Mouse (Mus musculus) lung, postnatal 0 days (tissue): ENCODE data around the gene Srp68. TPM values are rescaled to one million over a fixed set of nuclear protein-coding genes. Genes with fewer than 3 reads are reported as not detected.
A peak's percentile ranks its signal among the peaks of the same experiment; 100 is the strongest.

Experiments
- ATAC-seq: fragments of 200-750 bp; cut with Nextera tagmentation; 2 replicates; pipeline ENCODE4 v1.8.0; 2017; ENCODE audit warnings: moderate library complexity
- DNase-seq: peaks from one replicate; pipeline ENCODE4 v3.0.0-alpha.2; 2016; ENCODE audit warnings: low spot score
- H3K27ac ChIP-seq: fragments of 300-500 bp; sonication (generic); 2 replicates; pipeline ENCODE4 v1.5.1; 2014; ENCODE audit warnings: antibody characterized with exemption, mild to moderate bottlenecking, low read length, mixed read lengths
- H3K27me3 ChIP-seq: fragments of 300-500 bp; sonication (generic); replicated peaks from 2 replicates; pipeline ENCODE4 v1.6.1; 2014; ENCODE audit warnings: low read length, mixed read lengths; ENCODE audit not compliant: insufficient read depth
- H3K36me3 ChIP-seq: fragments of 300-500 bp; sonication (generic); 2 replicates; pipeline ENCODE4 v1.6.1; 2014; ENCODE audit warnings: low read length, mixed read lengths; ENCODE audit not compliant: insufficient read depth
- H3K4me1 ChIP-seq: fragments of 300-500 bp; sonication (generic); 2 replicates; pipeline ENCODE4 v1.6.1; 2014; ENCODE audit warnings: antibody characterized with exemption, low read depth, low read length, mixed read lengths; ENCODE audit not compliant: insufficient read depth
- H3K4me2 ChIP-seq: fragments of 300-500 bp; sonication (generic); replicated peaks from 2 replicates; pipeline ENCODE4 v1.6.1; 2014; ENCODE audit warnings: low read depth, mild to moderate bottlenecking, low read length, moderate library complexity, mixed read lengths
- H3K4me3 ChIP-seq: fragments of 300-500 bp; sonication (generic); 2 replicates; pipeline ENCODE4 v1.5.1; 2014; ENCODE audit warnings: low read depth, low read length
- H3K9ac ChIP-seq: fragments of 300-500 bp; sonication (generic); replicated peaks from 2 replicates; pipeline ENCODE4 v1.6.1; 2014; ENCODE audit warnings: low read depth, mild to moderate bottlenecking
- H3K9me3 ChIP-seq: fragments of 300-500 bp; sonication (generic); 2 replicates; pipeline ENCODE4 v1.6.1; 2016; ENCODE audit warnings: low read length, mixed read lengths
- CTCF ChIP-seq: IDR thresholded peaks from 2 replicates; pipeline ENCODE4 v1.5.1; 2016; ENCODE audit warnings: antibody characterized with exemption, mild to moderate bottlenecking
- EP300 ChIP-seq: IDR thresholded peaks from 2 replicates; pipeline ENCODE4 v1.6.1; 2016; ENCODE audit warnings: antibody characterized with exemption, mild to moderate bottlenecking, control low read depth
- WGBS: fragments of 180-500 bp; shearing (Covaris S2); extraction: QIAGEN DNeasy Blood & Tissue Kit; methylation state at CpG from one replicate; pipeline ENCODE4 v1.1.7; 2014; 5-methylcytosine and 5-hydroxymethylcytosine counted together
- polyA plus RNA-seq: library from polyadenylated mRNA; unstranded; fragments of >200 nt; fragmentation: Nextera tagmentation; extraction: Ambion mirVana; gene quantifications from 2 replicates; pipeline ENCODE4 v1.2.1, GENCODE M21; 2015

Gene Srp68
- polyA plus RNA-seq, 1 experiment from 2014 or later = 43.0 TPM

DNA sequence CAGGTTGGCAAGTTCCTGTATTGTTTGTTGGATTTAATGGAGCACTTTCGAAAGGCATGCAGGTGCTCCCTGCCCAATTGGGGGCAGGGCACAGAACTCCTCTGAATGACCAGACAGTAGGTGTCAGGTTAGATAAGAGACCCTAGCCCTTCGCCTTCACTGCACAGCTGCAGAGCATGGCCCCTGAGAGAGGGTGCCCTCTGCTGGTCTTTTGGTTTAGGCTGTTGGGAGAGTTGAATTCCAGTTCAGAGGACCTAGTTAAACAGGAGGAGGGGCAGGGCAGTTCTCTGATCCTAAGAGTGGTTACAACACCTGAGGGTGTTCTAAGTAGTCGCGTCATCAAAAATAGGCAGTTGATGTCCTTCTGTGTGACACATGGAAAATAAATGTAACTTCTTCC, 54.1 kb downstream of the Srp68 start:
- Histone ChIP-seq H3K27ac (peak overlapping the region; percentile 81), H3K27me3 (peaks cover 7% of the 10 kb centered on the region; the same call in 1 of the 2 replicates), H3K4me1 (peaks cover 9% of the 10 kb centered on the region), H3K4me3 (no peak overlapping the region), H3K9me3 (no peaks in the 10 kb centered on the region), H3K9ac (no peak overlapping the region), H3K36me3 (no peaks in the 10 kb centered on the region), H3K4me2 (no peak overlapping the region)
- peak; percentile 26 for ATAC-seq
- WGBS = 14% methylated on average over 4 of the region's 4 CpGs
- TF ChIP-seq EP300 = no peak
- peak; percentile 87 for TF ChIP-seq CTCF
- DNase-seq = peak; percentile 90

- WGBS = 21% methylated on average over 7 of the region's 7 CpGs
- Histone ChIP-seq H3K36me3 (no peaks in the 10 kb centered on the region), H3K9me3 (no peaks in the 10 kb centered on the region), H3K27me3 (peaks cover 7% of the 10 kb centered on the region; the same call in 1 of the 2 replicates), H3K4me1 (peaks cover 9% of the 10 kb centered on the region), H3K4me3 (no peak overlapping the region), H3K9ac (no peak overlapping the region), H3K27ac (peak overlapping the region; percentile 93), H3K4me2 (no peak overlapping the region)
- ATAC-seq = peak; percentile 94
- peak; percentile 9; the same call in 1 of the 2 replicates for TF ChIP-seq CTCF
- TF ChIP-seq EP300 = peak; percentile 77
- peak; percentile 99 for DNase-seq
Observed at GRCm38 (mm10) chr11:116218737-116219400, 55.1 kb downstream of the Srp68 start.

- Histone ChIP-seq H3K4me1 (peaks cover 9% of the 10 kb centered on the region), H3K27ac (peak overlapping the region; percentile 93), H3K27me3 (peaks cover 7% of the 10 kb centered on the region; the same call in 1 of the 2 replicates), H3K9ac (no peak overlapping the region), H3K36me3 (no peaks in the 10 kb centered on the region), H3K9me3 (no peaks in the 10 kb centered on the region), H3K4me2 (no peak overlapping the region), H3K4me3 (no peak overlapping the region)
- DNase-seq = peak; percentile 83
- WGBS = 17% methylated on average over 2 of the region's 2 CpGs
- ATAC-seq = peak; percentile 31
- TF ChIP-seq CTCF (no peak), EP300 (peak; percentile 71; the same call in 1 of the 2 replicates)
Observed at GRCm38 (mm10) chr11:116218263-116218662, 55.8 kb downstream of the Srp68 start.

DNA sequence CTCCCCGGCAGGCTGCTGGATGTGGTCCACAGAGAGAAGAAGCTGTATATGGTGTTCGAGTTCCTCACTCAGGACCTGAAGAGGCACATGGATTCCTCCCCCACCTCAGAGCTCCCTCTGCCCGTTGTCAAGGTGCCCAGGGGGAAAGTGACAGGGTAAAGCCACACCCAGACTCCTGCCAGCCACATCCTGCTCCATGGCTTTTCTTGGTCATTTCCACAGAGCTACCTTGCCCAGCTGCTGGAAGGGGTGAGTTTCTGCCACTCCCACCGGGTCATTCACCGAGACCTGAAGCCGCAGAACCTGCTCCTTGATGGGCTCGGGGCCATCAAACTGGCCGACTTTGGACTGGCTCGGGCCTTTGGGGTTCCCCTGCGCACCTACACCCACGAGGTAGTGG, 57.5 kb downstream of the Srp68 start:
- 71% methylated on average over 9 of the region's 11 CpGs for WGBS
- H3K4me3 ChIP-seq = no peak overlapping the region
- no peaks in the 10 kb centered on the region for H3K9me3 ChIP-seq
- H3K27me3 ChIP-seq = no peaks in the 10 kb centered on the region; the same call in 1 of the 2 replicates
- H3K9ac ChIP-seq = no peak overlapping the region
- DNase-seq (peak; percentile 49), ATAC-seq (no peak)
- TF ChIP-seq CTCF (no peak), EP300 (no peak)
- H3K36me3 ChIP-seq = no peaks in the 10 kb centered on the region
- H3K4me2 ChIP-seq = no peak overlapping the region
- peaks cover 9% of the 10 kb centered on the region for H3K4me1 ChIP-seq
- H3K27ac ChIP-seq = no peak overlapping the region

- no peaks in the 10 kb centered on the region for H3K36me3 ChIP-seq
- no peaks in the 10 kb centered on the region for H3K27me3 ChIP-seq
- no peak overlapping the region for H3K4me2 ChIP-seq
- H3K27ac ChIP-seq = no peak overlapping the region
- no peaks in the 10 kb centered on the region for H3K9me3 ChIP-seq
- TF ChIP-seq EP300 (no peak), CTCF (no peak)
- peaks cover 9% of the 10 kb centered on the region for H3K4me1 ChIP-seq
- H3K9ac ChIP-seq = no peak overlapping the region
- ATAC-seq (no peak), DNase-seq (no peak)
- no peak overlapping the region for H3K4me3 ChIP-seq
- 92% methylated on average over 6 of the region's 6 CpGs for WGBS
Observed at GRCm38 (mm10) chr11:116215991-116216390, 58.0 kb downstream of the Srp68 start.

DNA sequence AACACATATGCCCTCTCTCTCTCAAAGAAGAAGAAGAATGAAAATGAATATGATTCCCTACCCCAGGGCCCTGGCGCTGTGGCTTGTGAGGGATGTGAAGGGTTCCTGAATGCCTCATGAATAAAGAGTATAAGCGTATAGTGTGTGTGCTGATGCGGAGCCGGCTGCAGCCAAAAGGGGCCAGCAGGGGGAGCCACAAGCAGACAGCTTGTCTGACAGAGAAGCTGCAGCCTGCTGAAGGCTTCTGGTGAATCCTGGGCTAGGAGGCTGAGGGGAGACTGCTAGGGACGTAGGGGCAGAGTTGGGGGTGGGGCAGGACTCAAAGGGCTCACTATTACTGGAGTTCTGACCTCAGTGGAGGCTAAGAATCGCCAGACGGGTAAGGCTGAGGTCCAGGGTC, 58.8 kb downstream of the Srp68 start:
- Histone ChIP-seq H3K9me3 (no peaks in the 10 kb centered on the region), H3K4me2 (no peak overlapping the region), H3K4me3 (no peak overlapping the region), H3K4me1 (peaks cover 9% of the 10 kb centered on the region), H3K36me3 (no peaks in the 10 kb centered on the region), H3K9ac (no peak overlapping the region), H3K27ac (no peak overlapping the region), H3K27me3 (no peaks in the 10 kb centered on the region)
- DNase-seq = no peak
- no peak for ATAC-seq
- no peak for TF ChIP-seq EP300
- TF ChIP-seq CTCF = peak; percentile 58
- WGBS = 82% methylated on average over 7 of the region's 7 CpGs
